Mouse (Mus musculus) c-Kit-positive CD71-positive TER-119-negative erythroid progenitor cells, embryonic 14.5 days (primary cell): ENCODE measurements at regions not wholly inside any gene's neighbourhood (a gene's known extent, or its start where the extent isn't known, plus 50 kb on each side); places are given as distances from the start of the nearest gene placed in this dataset.

Source experiments
- DNase-seq: peaks from one replicate; pipeline ENCODE4 v3.0.0-alpha.2; 2013; ENCODE audit warnings: low read depth

GRCm38 (mm10) chr13:97559611-97560385 lies 200.6 kb downstream of the Gm10260 start:
- DNase-seq: no peak

GRCm38 (mm10) chr13:97558884-97559283 lies 201.5 kb downstream of the Gm10260 start:
- no peak for DNase-seq

GRCm38 (mm10) chr13:97555312-97555711 lies 205.1 kb downstream of the Gm10260 start:
- DNase-seq: no peak

GRCm38 (mm10) chr13:97554601-97555000 lies 205.8 kb downstream of the Gm10260 start:
- no peak for DNase-seq

GRCm38 (mm10) chr13:97552236-97552635 lies 208.2 kb downstream of the Gm10260 start:
- DNase-seq: no peak

- no peak for DNase-seq
Observed at GRCm38 (mm10) chr13:97550880-97551279, 209.6 kb downstream of the Gm10260 start.

- DNase-seq: no peak
Observed at GRCm38 (mm10) chr13:97550172-97550571, 210.3 kb downstream of the Gm10260 start.

- DNase-seq: no peak
Observed at GRCm38 (mm10) chr13:97549384-97549783, 211.0 kb downstream of the Gm10260 start.

GRCm38 (mm10) chr13:97548527-97548977 lies 211.9 kb downstream of the Gm10260 start:
- DNase-seq: no peak

GRCm38 (mm10) chr13:97546936-97547335 lies 213.5 kb downstream of the Gm10260 start:
- DNase-seq: no peak

GRCm38 (mm10) chr13:97545971-97546454 lies 214.4 kb downstream of the Gm10260 start:
- no peak for DNase-seq

GRCm38 (mm10) chr13:97539686-97540085 lies 220.7 kb downstream of the Gm10260 start:
- DNase-seq: no peak

- DNase-seq: no peak
Observed at GRCm38 (mm10) chr13:97538441-97538840, 222.0 kb downstream of the Gm10260 start.

GRCm38 (mm10) chr13:97537686-97538085 lies 222.7 kb downstream of the Gm10260 start:
- DNase-seq: no peak

- DNase-seq: no peak
Observed at GRCm38 (mm10) chr13:97537206-97537605, 223.2 kb downstream of the Gm10260 start.

GRCm38 (mm10) chr13:97533896-97534666 lies 226.4 kb downstream of the Gm10260 start:
- DNase-seq: no peak

- no peak for DNase-seq
Observed at GRCm38 (mm10) chr13:97531181-97531580, 229.3 kb downstream of the Gm10260 start.

GRCm38 (mm10) chr13:97530570-97530969 lies 229.9 kb downstream of the Gm10260 start:
- DNase-seq: no peak

- DNase-seq: no peak
Observed at GRCm38 (mm10) chr13:97527958-97528357, 232.5 kb downstream of the Gm10260 start.

GRCm38 (mm10) chr13:97524847-97525434 lies 235.5 kb downstream of the Gm10260 start:
- no peak for DNase-seq

GRCm38 (mm10) chr13:97523523-97524412 lies 236.7 kb downstream of the Gm10260 start:
- no peak for DNase-seq
